Mouse (Mus musculus) kidney, embryonic 14.5 days (tissue): ENCODE measurements around the gene Prss36. TPM values are rescaled to one million over a fixed set of nuclear protein-coding genes. Genes with fewer than 3 reads are reported as not detected.

Experiments used
- ATAC-seq: fragments of 200-750 bp; cut with Nextera tagmentation; 2 replicates; pipeline ENCODE4 v1.8.0; 2017; ENCODE audit warnings: moderate number of reproducible peaks, mild to moderate bottlenecking, moderate TSS enrichment, moderate library complexity; ENCODE audit not compliant: low FRiP score, low TSS enrichment
- H3K27ac ChIP-seq: fragments of 300-500 bp; sonication (generic); 2 replicates; pipeline ENCODE4 v1.5.1; 2014; ENCODE audit warnings: low read depth, mild to moderate bottlenecking, low read length, moderate library complexity, mixed read lengths
- H3K27me3 ChIP-seq: fragments of 300-500 bp; sonication (generic); 2 replicates; pipeline ENCODE4 v1.6.1; 2014; ENCODE audit warnings: mild to moderate bottlenecking, low read length; ENCODE audit not compliant: control insufficient read depth, insufficient read depth
- H3K36me3 ChIP-seq: fragments of 300-500 bp; sonication (generic); 2 replicates; pipeline ENCODE4 v1.6.1; 2014; ENCODE audit warnings: low read length, mixed read lengths; ENCODE audit not compliant: control insufficient read depth, insufficient read depth
- H3K4me1 ChIP-seq: fragments of 300-500 bp; sonication (generic); 2 replicates; pipeline ENCODE4 v1.6.1; 2014; ENCODE audit warnings: low read length, mixed read lengths; ENCODE audit not compliant: control insufficient read depth, insufficient read depth
- H3K4me2 ChIP-seq: fragments of 300-500 bp; sonication (generic); replicated peaks from 2 replicates; pipeline ENCODE4 v1.6.1; 2014; ENCODE audit warnings: low read depth, mild to moderate bottlenecking, low read length
- H3K4me3 ChIP-seq: fragments of 300-500 bp; sonication (generic); 2 replicates; pipeline ENCODE4 v1.5.1; 2014; ENCODE audit warnings: mild to moderate bottlenecking, low read length
- H3K9ac ChIP-seq: fragments of 300-500 bp; sonication (generic); 2 replicates; pipeline ENCODE4 v1.6.1; 2014; ENCODE audit warnings: low read depth, mild to moderate bottlenecking, low read length, moderate library complexity
- H3K9me3 ChIP-seq: fragments of 300-500 bp; sonication (generic); 2 replicates; pipeline ENCODE4 v1.6.1; 2016; ENCODE audit warnings: low read length; ENCODE audit not compliant: control insufficient read depth
- WGBS: fragments of 180-500 bp; shearing (Covaris S2); extraction: QIAGEN DNeasy Blood & Tissue Kit; methylation state at CpG from one replicate; pipeline ENCODE4 v1.1.7; 2014; 5-methylcytosine and 5-hydroxymethylcytosine counted together
- polyA plus RNA-seq: library from polyadenylated mRNA; unstranded; fragments of >200 nt; fragmentation: Nextera tagmentation; extraction: Ambion mirVana; gene quantifications from 2 replicates; pipeline ENCODE4 v1.2.1, GENCODE M21; 2014

Prss36 gene
- polyA plus RNA-seq, 1 experiment from 2014 or later = 12.4 TPM

DNA sequence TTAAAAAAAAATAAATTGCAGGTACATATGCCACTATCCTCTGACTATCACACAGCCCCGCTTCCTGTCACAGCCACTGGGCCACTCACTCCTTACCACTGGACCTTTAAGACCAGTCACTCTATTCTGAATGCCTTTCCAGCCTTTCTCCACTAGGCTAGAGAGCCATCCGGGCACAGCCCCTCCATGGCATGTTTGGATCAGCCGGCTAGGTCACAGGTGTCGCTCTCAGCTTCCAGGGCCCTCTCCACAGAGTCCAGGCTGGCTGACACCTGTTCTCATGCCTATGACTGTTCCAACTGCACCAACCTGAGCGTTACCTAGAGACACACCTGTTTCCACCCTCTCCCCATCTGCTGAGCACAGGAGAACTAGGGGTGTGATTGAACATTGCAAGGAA is 17.9 kb downstream of the Prss36 start:
- H3K4me3 ChIP-seq = peak overlapping the region; percentile 49
- H3K27ac ChIP-seq = no peak overlapping the region
- ATAC-seq = no peak
- H3K4me2 ChIP-seq = peak overlapping the region; percentile 49
- H3K36me3 ChIP-seq = peaks cover 28% of the 10 kb centered on the region
- no peaks in the 10 kb centered on the region for H3K27me3 ChIP-seq
- 45% methylated on average over 5 of the region's 5 CpGs for WGBS
- peak overlapping the region; percentile 64; the same call in 1 of the 2 replicates for H3K9ac ChIP-seq
- no peaks in the 10 kb centered on the region for H3K9me3 ChIP-seq
- H3K4me1 ChIP-seq = peaks cover 35% of the 10 kb centered on the region

DNA sequence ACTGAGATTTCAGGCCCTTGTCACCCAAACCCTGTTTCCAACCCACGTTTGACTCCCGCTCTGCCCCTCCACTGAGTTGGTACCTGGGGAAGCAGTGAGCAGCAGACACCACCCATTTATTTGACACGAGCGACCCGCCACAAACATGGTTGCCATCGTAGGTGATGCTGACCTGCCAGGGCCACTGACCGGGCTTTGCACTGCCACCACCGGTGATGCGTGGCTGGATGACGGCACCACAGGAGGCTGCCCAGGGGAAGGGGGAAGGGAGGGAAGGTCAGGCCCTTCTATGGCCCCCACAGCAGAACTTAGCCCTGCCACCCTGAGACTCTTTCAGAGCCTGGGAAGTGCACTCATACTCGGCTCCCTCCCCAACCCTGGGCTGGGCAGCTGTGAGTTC is 18.8 kb downstream of the Prss36 start:
- Histone ChIP-seq H3K27ac (no peak overlapping the region), H3K36me3 (peaks cover 36% of the 10 kb centered on the region), H3K9ac (no peak overlapping the region), H3K9me3 (no peaks in the 10 kb centered on the region), H3K4me3 (peak overlapping the region; percentile 49; the same call in 1 of the 2 replicates), H3K4me2 (peak overlapping the region; percentile 49; the same call in 1 of the 2 replicates), H3K4me1 (peaks cover 32% of the 10 kb centered on the region), H3K27me3 (no peaks in the 10 kb centered on the region)
- no peak for ATAC-seq
- WGBS = 76% methylated on average over 10 of the region's 11 CpGs

GRCm38 (mm10) chr7:127926846-127927245 is 19.7 kb downstream of the Prss36 start:
- ATAC-seq = no peak
- H3K9me3 ChIP-seq = no peaks in the 10 kb centered on the region
- H3K27me3 ChIP-seq = no peaks in the 10 kb centered on the region
- peaks cover 24% of the 10 kb centered on the region for H3K4me1 ChIP-seq
- H3K4me2 ChIP-seq = no peak overlapping the region
- H3K27ac ChIP-seq = peak overlapping the region; percentile 94; the same call in 1 of the 2 replicates
- H3K36me3 ChIP-seq = peaks cover 44% of the 10 kb centered on the region
- no peak overlapping the region for H3K9ac ChIP-seq
- no peak overlapping the region for H3K4me3 ChIP-seq
- WGBS = 86% methylated on average over 11 of the region's 11 CpGs

- H3K4me3 ChIP-seq = no peak overlapping the region
- peaks cover 18% of the 10 kb centered on the region for H3K4me1 ChIP-seq
- peak overlapping the region; percentile 19; the same call in 1 of the 2 replicates for H3K9ac ChIP-seq
- H3K4me2 ChIP-seq = no peak overlapping the region
- 79% methylated on average over 8 of the region's 8 CpGs for WGBS
- ATAC-seq = no peak
- H3K36me3 ChIP-seq = peaks cover 44% of the 10 kb centered on the region
- H3K27me3 ChIP-seq = no peaks in the 10 kb centered on the region
- peak overlapping the region; percentile 94 for H3K27ac ChIP-seq
- no peaks in the 10 kb centered on the region for H3K9me3 ChIP-seq
Measured at GRCm38 (mm10) chr7:127926066-127926465, 20.5 kb downstream of the Prss36 start.

DNA sequence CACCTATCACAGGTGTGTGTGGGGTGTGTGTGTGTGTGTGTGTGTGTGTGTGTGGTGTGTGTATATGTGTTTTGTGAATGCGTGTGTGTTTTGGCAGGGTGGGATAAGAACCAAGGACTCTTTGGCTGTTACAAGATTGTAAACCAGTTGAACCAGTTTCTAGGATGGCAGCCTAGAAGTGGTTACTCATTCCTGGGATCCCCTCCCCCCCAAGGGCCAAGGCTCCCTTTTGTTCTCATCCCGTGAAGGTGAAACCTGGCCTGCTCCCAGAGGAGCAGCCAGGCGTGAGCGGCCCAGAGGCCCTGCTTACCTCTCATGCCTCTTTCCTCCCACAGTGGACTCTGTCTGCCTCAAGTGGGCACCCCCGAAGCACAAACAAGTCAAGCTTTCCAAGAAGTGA is 21.3 kb downstream of the Prss36 start:
- H3K36me3 ChIP-seq = peaks cover 53% of the 10 kb centered on the region
- peaks cover 18% of the 10 kb centered on the region for H3K4me1 ChIP-seq
- no peak overlapping the region for H3K9ac ChIP-seq
- H3K4me2 ChIP-seq = no peak overlapping the region
- no peaks in the 10 kb centered on the region for H3K27me3 ChIP-seq
- whole genome bisulfite sequencing = 48% methylated on average over 5 of the region's 5 CpGs
- peak overlapping the region; percentile 94 for H3K27ac ChIP-seq
- H3K9me3 ChIP-seq = no peaks in the 10 kb centered on the region
- no peak overlapping the region for H3K4me3 ChIP-seq
- peak; percentile 81; the same call in 1 of the 2 replicates for ATAC-seq

DNA sequence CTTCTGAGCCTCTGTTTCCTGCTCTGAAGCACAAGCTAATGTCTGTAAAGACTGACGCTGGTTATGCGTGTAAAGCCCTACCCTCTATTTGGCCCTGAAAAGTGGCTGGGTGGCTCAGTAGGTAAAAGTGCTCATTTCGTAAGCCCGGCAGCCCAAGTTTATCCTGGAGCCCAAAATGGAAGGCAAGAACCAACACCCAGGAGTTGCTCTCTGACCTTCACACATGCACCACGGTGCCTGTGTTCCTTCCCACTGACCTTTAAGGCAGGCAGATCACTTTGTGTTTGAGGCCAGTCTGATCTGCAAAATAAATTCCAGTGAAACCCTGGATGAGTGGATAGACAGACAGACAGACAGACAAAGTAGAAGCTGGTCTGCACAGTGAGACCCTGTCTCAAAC is 22.8 kb downstream of the Prss36 start:
- Histone ChIP-seq H3K27ac (no peak overlapping the region), H3K9me3 (no peaks in the 10 kb centered on the region), H3K27me3 (no peaks in the 10 kb centered on the region), H3K9ac (no peak overlapping the region), H3K36me3 (peaks cover 53% of the 10 kb centered on the region), H3K4me3 (no peak overlapping the region), H3K4me1 (peaks cover 15% of the 10 kb centered on the region), H3K4me2 (no peak overlapping the region)
- 82% methylated on average over 5 of the region's 5 CpGs for WGBS
- ATAC-seq = no peak

- peaks cover 15% of the 10 kb centered on the region for H3K4me1 ChIP-seq
- 88% methylated on average over 6 of the region's 6 CpGs for WGBS
- H3K27me3 ChIP-seq = no peaks in the 10 kb centered on the region
- no peak for ATAC-seq
- H3K4me2 ChIP-seq = no peak overlapping the region
- no peak overlapping the region for H3K4me3 ChIP-seq
- no peaks in the 10 kb centered on the region for H3K9me3 ChIP-seq
- H3K36me3 ChIP-seq = peaks cover 57% of the 10 kb centered on the region
- H3K27ac ChIP-seq = no peak overlapping the region
- H3K9ac ChIP-seq = no peak overlapping the region
Measured at GRCm38 (mm10) chr7:127922451-127923275, 23.9 kb downstream of the Prss36 start.

DNA sequence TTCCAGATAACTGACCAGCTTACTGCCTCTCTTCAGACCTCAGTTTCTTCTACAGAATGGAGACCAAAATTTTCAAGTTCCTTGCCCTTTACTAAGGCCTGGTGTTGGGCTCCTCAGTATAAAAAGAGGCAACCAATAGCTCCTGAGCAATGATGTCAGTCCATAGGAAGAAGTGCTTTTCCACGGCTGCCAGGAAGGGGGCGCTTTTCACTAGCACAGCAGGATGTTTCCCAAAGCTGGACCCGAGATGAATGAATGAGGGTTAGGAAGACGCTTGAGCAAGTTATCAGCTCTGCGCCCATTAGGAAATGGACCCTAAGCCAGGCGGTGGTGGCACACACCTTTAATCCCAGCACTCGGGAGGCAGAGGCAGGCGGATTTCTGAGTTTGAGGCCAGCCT is 25.0 kb downstream of the Prss36 start:
- Histone ChIP-seq H3K27me3 (no peaks in the 10 kb centered on the region), H3K9ac (no peak overlapping the region), H3K4me2 (no peak overlapping the region), H3K36me3 (peaks cover 62% of the 10 kb centered on the region), H3K27ac (no peak overlapping the region), H3K9me3 (no peaks in the 10 kb centered on the region), H3K4me3 (no peak overlapping the region), H3K4me1 (peaks cover 13% of the 10 kb centered on the region)
- 68% methylated on average over 8 of the region's 8 CpGs for WGBS
- no peak for ATAC-seq

DNA sequence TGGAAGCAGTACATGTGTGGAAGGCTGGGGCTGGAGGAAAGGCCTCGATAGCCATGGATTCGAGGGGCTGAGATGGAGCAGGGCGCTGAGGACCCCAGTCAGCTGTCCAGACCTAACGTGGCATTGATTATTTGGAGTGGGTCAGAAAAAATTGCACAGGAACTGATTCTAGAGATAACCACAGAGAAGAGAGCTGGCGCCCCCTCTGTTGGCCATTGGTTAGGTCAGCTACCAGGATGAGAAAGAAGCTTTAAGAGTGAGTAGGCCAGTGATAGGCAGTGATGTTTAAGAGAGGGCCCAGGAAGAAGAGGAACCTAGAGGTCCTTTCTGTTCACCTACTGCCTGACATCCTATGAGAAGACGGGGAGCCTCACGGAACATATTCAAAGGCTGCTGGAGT is 27.2 kb downstream of the Prss36 start:
- 81% methylated on average over 7 of the region's 7 CpGs for WGBS
- H3K36me3 ChIP-seq = peaks cover 61% of the 10 kb centered on the region
- H3K4me3 ChIP-seq = no peak overlapping the region
- no peak overlapping the region for H3K9ac ChIP-seq
- no peak for ATAC-seq
- no peaks in the 10 kb centered on the region; the same call in 1 of the 2 replicates for H3K4me1 ChIP-seq
- no peaks in the 10 kb centered on the region for H3K9me3 ChIP-seq
- H3K27ac ChIP-seq = no peak overlapping the region
- no peak overlapping the region for H3K4me2 ChIP-seq
- no peaks in the 10 kb centered on the region for H3K27me3 ChIP-seq
